Mouse (Mus musculus) mouse embryonic stem cell (cell line): Measurements from ENCODE around the gene 1700028J19Rik.
"Not testable (repeated sequence)": the region's sequence is repeated elsewhere in the genome, so short reads cannot be mapped to it uniquely, and the experiment has no call there.

ENCODE experiments used
- in situ Hi-C, 2 experiments: fragments of 300-500 bp; cut with MboI; formaldehyde crosslinking; loops; 1 replicate in 1 of 2; 3 replicates in 1 of 2; pipeline ENCODE4 v1.14.3; 2019 to 2020; ENCODE audit warnings: low sequenced_read_pairs in 2 of 2, low pct_unique_long_range_greater_than_20kb in 1 of 2, mixed read lengths in 1 of 2; ENCODE audit not compliant: unreplicated experiment in 1 of 2

Gene 1700028J19Rik

DNA sequence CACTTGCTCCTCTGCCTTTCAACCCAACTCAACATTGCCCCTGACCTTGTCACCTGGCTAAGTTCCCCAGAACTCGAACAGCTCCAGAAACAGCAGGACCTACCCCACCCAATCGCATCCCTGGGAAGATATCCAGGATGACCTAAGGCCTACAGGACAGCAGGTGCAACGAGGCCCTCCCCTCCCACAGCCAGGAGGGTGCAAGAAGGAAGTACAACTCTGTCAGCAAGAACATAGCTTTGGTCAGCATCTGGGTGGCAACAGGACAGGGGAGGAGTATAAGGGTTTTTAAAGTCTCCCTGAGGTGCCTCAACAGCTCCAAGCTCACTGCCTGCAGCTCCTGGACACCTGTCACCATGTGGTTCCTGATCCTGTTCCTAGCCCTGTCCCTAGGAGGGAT lies 48.6 kb downstream of the 1700028J19Rik start, which contains the start of gene Klk1b3:
Klk1b3 (plus strand) TSS at position 301 of the 400 bp plus-strand sequence.
- in situ Hi-C loops = loop anchor here in 1 of 2 experiments (5.0 kb wide), 1 partner anchor 76 kb away; no protein-coding TSS in a partner anchor

GRCm38 (mm10) chr7:44193466-44193865 lies 53.0 kb downstream of the 1700028J19Rik start:
- in situ Hi-C loops = not testable (repeated sequence)

- in situ Hi-C loops = not testable (repeated sequence)
These were observed 58.6 kb downstream of the 1700028J19Rik start, which contains the start of gene Klk1b24 for GRCm38 (mm10) chr7:44187936-44188335. TSS of gene Klk1b24 (plus strand) at chr7:44188236.

GRCm38 (mm10) chr7:44186516-44186915 lies 60.0 kb downstream of the 1700028J19Rik start:
- in situ Hi-C loops = not testable (repeated sequence)
